Mouse (Mus musculus) ES-Bruce4 (cell line): ENCODE measurements around the gene Mettl17.

Source experiments
- CTCF ChIP-seq: IDR thresholded peaks from one replicate; pipeline ENCODE4 v1.8.1; 2011; ENCODE audit warnings: low read depth, low read length
- EP300 ChIP-seq: IDR thresholded peaks from 2 replicates; pipeline ENCODE4 v1.6.1; 2011; ENCODE audit warnings: low read depth, low read length; ENCODE audit not compliant: insufficient read depth
- POLR2A ChIP-seq: IDR thresholded peaks from one replicate; pipeline ENCODE4 v1.8.1; 2011; ENCODE audit warnings: low read length; ENCODE audit not compliant: insufficient read depth

DNA sequence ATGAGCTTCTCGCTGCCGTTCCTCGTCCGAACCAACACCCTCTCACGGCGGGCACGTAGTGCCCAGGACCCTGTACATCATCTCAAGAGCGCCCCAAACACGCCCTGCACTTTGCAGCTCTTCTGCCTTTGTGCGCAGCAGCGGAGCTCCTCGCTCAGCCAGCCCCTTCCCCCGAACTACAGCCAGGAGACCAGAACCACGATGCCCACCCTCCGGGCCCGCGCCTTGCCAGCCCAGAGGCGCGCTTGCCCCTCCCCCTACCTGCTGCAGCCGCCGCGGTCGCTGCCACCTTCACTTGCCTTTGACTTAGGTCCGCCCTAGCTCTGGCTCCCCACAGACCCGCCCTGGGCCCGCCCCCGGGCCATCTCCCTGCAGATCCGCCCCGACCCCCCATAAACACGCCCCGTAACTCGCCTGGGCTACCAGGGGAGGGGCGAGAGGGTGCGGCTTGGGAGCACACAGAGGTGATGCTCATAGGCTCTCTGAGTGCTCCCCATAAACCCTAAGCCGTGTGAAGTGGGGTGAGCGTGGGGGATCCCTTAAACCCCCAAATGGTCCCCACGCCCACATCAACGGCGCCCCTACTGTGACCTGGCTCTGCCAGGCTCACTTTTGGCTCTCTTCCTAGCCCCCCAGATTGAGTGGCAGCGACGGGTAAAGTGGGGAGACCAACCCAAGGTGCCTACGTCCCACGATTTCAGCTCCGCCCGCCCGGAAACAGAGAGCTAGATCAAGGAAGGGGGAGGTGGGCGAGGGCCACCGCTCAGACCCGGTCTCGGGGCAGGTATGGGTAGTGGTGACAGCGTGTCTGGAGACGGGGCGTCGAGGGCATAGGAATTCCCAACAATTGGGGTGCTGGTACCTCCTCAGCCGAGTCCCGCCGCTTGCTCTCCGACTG lies 28.7 kb downstream of the Mettl17 start:
- TF ChIP-seq POLR2A (no peak), CTCF (no peak), EP300 (peak; percentile 40; the same call in 1 of the 2 replicates)
